Mouse (Mus musculus): ENCODE results near the gene Scn5a. TPM values are rescaled to one million over a fixed set of nuclear protein-coding genes. Genes with fewer than 3 reads are reported as not detected.

Gene Scn5a
- polyA plus RNA-seq, 1 experiment from 2014 or later, result 0.01 TPM

- H3K27ac ChIP-seq (ENCODE audit: low read depth), result no peak overlapping the region
- 85% methylated on average over 9 of the region's 9 CpGs for WGBS (ENCODE audit: insufficient replicate concordance)
- DNase-seq (no peak), ATAC-seq (no peak)
- H3K9me3 ChIP-seq (ENCODE audit: low read length), result no peaks in the 10 kb centered on the region
- H3K4me1 ChIP-seq (ENCODE audit: insufficient read depth), result no peaks in the 10 kb centered on the region
- TF ChIP-seq CTCF (IDR thresholded peaks at IDR 0.05; ENCODE audit: low read depth) (no peak), EP300 (IDR thresholded peaks at IDR 0.05; ENCODE audit: low read depth) (no peak)
- H3K4me2 ChIP-seq (ENCODE audit: low read depth, low read length), result no peak overlapping the region
- H3K36me3 ChIP-seq (replicated peaks; ENCODE audit: insufficient read depth, low read length), result no peaks in the 10 kb centered on the region
- no peak overlapping the region for H3K4me3 ChIP-seq (ENCODE audit: low read depth, low read length)
- H3K27me3 ChIP-seq (ENCODE audit: insufficient read depth, low read length), result no peaks in the 10 kb centered on the region
- H3K9ac ChIP-seq (replicated peaks), result no peak overlapping the region
Observed at GRCm38 (mm10) chr9:119512993-119513392, 65.8 kb downstream of the Scn5a start.

- 72% methylated on average over 6 of the region's 6 CpGs for WGBS (ENCODE audit: insufficient replicate concordance)
- no peak for DNase-seq
- Histone ChIP-seq H3K27me3 (ENCODE audit: insufficient read depth, low read length) (no peaks in the 10 kb centered on the region), H3K27ac (ENCODE audit: low read depth) (no peak overlapping the region), H3K9ac (replicated peaks) (no peak overlapping the region), H3K36me3 (replicated peaks; ENCODE audit: insufficient read depth, low read length) (no peaks in the 10 kb centered on the region), H3K9me3 (ENCODE audit: low read length) (peaks cover 4% of the 10 kb centered on the region; the same call in 1 of the 2 replicates), H3K4me1 (ENCODE audit: insufficient read depth) (no peaks in the 10 kb centered on the region), H3K4me3 (ENCODE audit: low read depth, low read length) (no peak overlapping the region), H3K4me2 (ENCODE audit: low read depth, low read length) (no peak overlapping the region)
- no peak for ATAC-seq
- no peak for TF ChIP-seq EP300 (IDR thresholded peaks at IDR 0.05; ENCODE audit: low read depth)
- TF ChIP-seq CTCF (IDR thresholded peaks at IDR 0.05; ENCODE audit: low read depth), result no peak
Observed at GRCm38 (mm10) chr9:119510902-119511301, 67.9 kb downstream of the Scn5a start.

GRCm38 (mm10) chr9:119504981-119505658, 73.7 kb downstream of the Scn5a start:
- no peak for TF ChIP-seq EP300 (IDR thresholded peaks at IDR 0.05; ENCODE audit: low read depth)
- TF ChIP-seq CTCF (IDR thresholded peaks at IDR 0.05; ENCODE audit: low read depth), result no peak
- WGBS (ENCODE audit: insufficient replicate concordance), result 49% methylated on average over 11 of the region's 11 CpGs
- Histone ChIP-seq H3K4me1 (ENCODE audit: insufficient read depth) (no peaks in the 10 kb centered on the region), H3K36me3 (replicated peaks; ENCODE audit: insufficient read depth, low read length) (no peaks in the 10 kb centered on the region), H3K27me3 (ENCODE audit: insufficient read depth, low read length) (no peaks in the 10 kb centered on the region), H3K4me2 (ENCODE audit: low read depth, low read length) (no peak overlapping the region), H3K27ac (ENCODE audit: low read depth) (no peak overlapping the region), H3K4me3 (ENCODE audit: low read depth, low read length) (no peak overlapping the region), H3K9ac (replicated peaks) (no peak overlapping the region), H3K9me3 (ENCODE audit: low read length) (peaks cover 4% of the 10 kb centered on the region; the same call in 1 of the 2 replicates)
- ATAC-seq (no peak), DNase-seq (no peak)

- H3K36me3 ChIP-seq (replicated peaks; ENCODE audit: insufficient read depth, low read length), result no peaks in the 10 kb centered on the region
- H3K4me1 ChIP-seq (ENCODE audit: insufficient read depth), result no peaks in the 10 kb centered on the region
- no peak overlapping the region for H3K9ac ChIP-seq (replicated peaks)
- H3K27ac ChIP-seq (ENCODE audit: low read depth), result no peak overlapping the region
- H3K27me3 ChIP-seq (ENCODE audit: insufficient read depth, low read length), result no peaks in the 10 kb centered on the region
- no peak for TF ChIP-seq EP300 (IDR thresholded peaks at IDR 0.05; ENCODE audit: low read depth)
- TF ChIP-seq CTCF (IDR thresholded peaks at IDR 0.05; ENCODE audit: low read depth), result 0 out of 2 replicates have a peak, but pooled peaks have one; percentile 8
- no peak overlapping the region for H3K4me3 ChIP-seq (ENCODE audit: low read depth, low read length)
- ATAC-seq, result no peak
- peaks cover 4% of the 10 kb centered on the region; the same call in 1 of the 2 replicates for H3K9me3 ChIP-seq (ENCODE audit: low read length)
- H3K4me2 ChIP-seq (ENCODE audit: low read depth, low read length), result no peak overlapping the region
- WGBS (ENCODE audit: insufficient replicate concordance), result 82% methylated on average over 9 of the region's 9 CpGs
- DNase-seq, result no peak
Observed at GRCm38 (mm10) chr9:119503613-119504012, 75.2 kb downstream of the Scn5a start.

GRCm38 (mm10) chr9:119498885-119499284, 79.9 kb downstream of the Scn5a start:
- Histone ChIP-seq H3K4me1 (ENCODE audit: insufficient read depth) (no peaks in the 10 kb centered on the region), H3K36me3 (replicated peaks; ENCODE audit: insufficient read depth, low read length) (no peaks in the 10 kb centered on the region), H3K27me3 (ENCODE audit: insufficient read depth, low read length) (no peaks in the 10 kb centered on the region), H3K9ac (replicated peaks) (no peak overlapping the region), H3K27ac (ENCODE audit: low read depth) (no peak overlapping the region), H3K9me3 (ENCODE audit: low read length) (no peaks in the 10 kb centered on the region), H3K4me3 (ENCODE audit: low read depth, low read length) (no peak overlapping the region), H3K4me2 (ENCODE audit: low read depth, low read length) (no peak overlapping the region)
- WGBS (ENCODE audit: insufficient replicate concordance), result 62% methylated on average over 7 of the region's 7 CpGs
- no peak for ATAC-seq
- no peak for TF ChIP-seq CTCF (IDR thresholded peaks at IDR 0.05; ENCODE audit: low read depth)
- no peak for TF ChIP-seq EP300 (IDR thresholded peaks at IDR 0.05; ENCODE audit: low read depth)
- no peak for DNase-seq

- WGBS (ENCODE audit: insufficient replicate concordance), result 83% methylated on average over 9 of the region's 9 CpGs
- no peaks in the 10 kb centered on the region for H3K27me3 ChIP-seq (ENCODE audit: insufficient read depth, low read length)
- DNase-seq, result no peak
- no peaks in the 10 kb centered on the region for H3K4me1 ChIP-seq (ENCODE audit: insufficient read depth)
- no peaks in the 10 kb centered on the region for H3K9me3 ChIP-seq (ENCODE audit: low read length)
- no peak overlapping the region for H3K27ac ChIP-seq (ENCODE audit: low read depth)
- no peak overlapping the region for H3K4me3 ChIP-seq (ENCODE audit: low read depth, low read length)
- TF ChIP-seq CTCF (IDR thresholded peaks at IDR 0.05; ENCODE audit: low read depth) (no peak), EP300 (IDR thresholded peaks at IDR 0.05; ENCODE audit: low read depth) (no peak)
- no peak overlapping the region for H3K9ac ChIP-seq (replicated peaks)
- H3K4me2 ChIP-seq (ENCODE audit: low read depth, low read length), result no peak overlapping the region
- ATAC-seq, result no peak
- no peaks in the 10 kb centered on the region for H3K36me3 ChIP-seq (replicated peaks; ENCODE audit: insufficient read depth, low read length)
Observed at GRCm38 (mm10) chr9:119498247-119498607, 80.6 kb downstream of the Scn5a start.
